Mouse (Mus musculus): ENCODE data around the gene Ccdc57. TPM values are rescaled to one million over a fixed set of nuclear protein-coding genes. Genes with fewer than 3 reads are reported as not detected.
A peak's percentile ranks its signal among the peaks of the same experiment; 100 is the strongest.

Gene Ccdc57
- total RNA-seq, 2 experiments from 2014 or later, result 8.5 to 9.5 TPM

DNA sequence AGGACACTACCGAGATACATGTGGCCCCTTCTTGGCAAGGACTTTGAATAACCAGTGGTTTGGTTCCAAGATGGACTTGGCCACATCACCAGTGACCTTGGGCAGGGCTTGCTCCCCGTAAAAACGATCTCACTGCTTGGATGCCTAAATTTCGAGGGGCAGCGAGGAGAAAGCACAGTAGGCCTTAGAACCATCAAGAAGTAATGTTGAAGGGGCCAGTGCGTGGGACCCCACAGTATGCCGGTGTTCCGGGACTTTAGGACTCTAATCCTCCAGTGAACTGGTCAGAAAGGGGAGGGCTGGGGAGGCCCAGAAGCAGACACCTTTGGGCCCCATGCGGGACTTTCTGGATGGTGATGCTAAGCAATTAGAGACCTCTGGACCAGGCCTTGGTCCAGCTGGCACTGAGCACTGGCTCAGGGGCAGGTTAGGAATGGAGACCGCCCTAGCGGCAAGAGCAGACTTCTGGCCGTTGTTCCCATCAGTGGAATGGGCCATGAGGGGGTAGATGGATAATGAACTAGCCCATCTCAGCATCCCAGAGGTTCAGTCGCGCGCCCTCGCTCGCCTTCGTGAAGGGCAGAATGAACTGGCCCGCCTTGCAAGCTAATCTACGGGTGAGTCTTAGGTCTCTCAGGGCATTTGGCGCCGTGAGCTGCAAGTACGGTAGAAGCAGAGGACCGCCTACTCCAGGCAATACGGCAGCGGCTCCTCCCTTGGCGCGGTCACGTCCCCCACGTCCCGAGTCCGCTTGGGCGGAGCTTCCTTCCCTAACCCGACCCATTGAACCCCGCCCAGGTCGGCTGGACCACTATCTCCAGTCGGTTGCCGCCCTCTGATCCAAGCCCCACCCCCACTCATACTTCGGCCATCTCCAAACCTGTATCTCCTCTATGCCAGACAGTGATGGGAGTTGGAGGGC lies 17.9 kb upstream of the Ccdc57 start:
- peak; percentile 66 to 76 for DNase-seq (ENCODE audit: extremely low spot score in 1 of 2, low spot score in 2 of 2)
- TF ChIP-seq CTCF (IDR thresholded peaks at IDR 0.05), result no peak; the same call in none of the 2 replicates
- H3K27ac ChIP-seq, result no peak overlapping the region
- H3K4me3 ChIP-seq, result peak overlapping the region; percentile 39
- intact Hi-C loops (cut with DNase I), result loop anchor here (1.0 kb wide), 1 partner anchor 41 kb away; the partner anchor contains the start of gene Csnk1d

DNA sequence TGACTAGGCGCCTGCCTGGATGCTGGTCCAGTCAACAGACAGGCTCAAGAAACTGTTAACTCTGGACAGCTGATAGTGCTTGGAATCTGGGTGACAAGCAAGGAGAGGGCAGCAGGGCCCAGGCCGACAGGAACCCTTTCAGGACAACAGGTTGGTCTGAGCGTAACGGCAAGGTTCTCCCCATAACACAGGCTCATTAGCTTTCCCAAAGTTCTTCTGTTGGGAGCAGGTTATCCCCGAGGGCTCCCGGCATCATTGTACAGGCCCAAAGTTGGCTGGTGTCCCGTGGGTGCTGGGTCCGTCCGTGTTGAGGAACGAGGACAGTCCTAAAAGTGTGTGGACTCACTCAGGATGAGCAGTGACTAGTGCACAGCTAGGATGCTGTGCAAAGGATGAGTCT lies 17.2 kb upstream of the Ccdc57 start:
- no peak for DNase-seq (ENCODE audit: extremely low spot score in 1 of 2, low spot score in 2 of 2)
- TF ChIP-seq CTCF (IDR thresholded peaks at IDR 0.05), result no peak
- Histone ChIP-seq H3K27ac (no peak overlapping the region), H3K4me3 (no peak overlapping the region)
- intact Hi-C loops (cut with DNase I), result loop anchor here (1.0 kb wide), 1 partner anchor 41 kb away; the partner anchor contains the start of gene Csnk1d

DNA sequence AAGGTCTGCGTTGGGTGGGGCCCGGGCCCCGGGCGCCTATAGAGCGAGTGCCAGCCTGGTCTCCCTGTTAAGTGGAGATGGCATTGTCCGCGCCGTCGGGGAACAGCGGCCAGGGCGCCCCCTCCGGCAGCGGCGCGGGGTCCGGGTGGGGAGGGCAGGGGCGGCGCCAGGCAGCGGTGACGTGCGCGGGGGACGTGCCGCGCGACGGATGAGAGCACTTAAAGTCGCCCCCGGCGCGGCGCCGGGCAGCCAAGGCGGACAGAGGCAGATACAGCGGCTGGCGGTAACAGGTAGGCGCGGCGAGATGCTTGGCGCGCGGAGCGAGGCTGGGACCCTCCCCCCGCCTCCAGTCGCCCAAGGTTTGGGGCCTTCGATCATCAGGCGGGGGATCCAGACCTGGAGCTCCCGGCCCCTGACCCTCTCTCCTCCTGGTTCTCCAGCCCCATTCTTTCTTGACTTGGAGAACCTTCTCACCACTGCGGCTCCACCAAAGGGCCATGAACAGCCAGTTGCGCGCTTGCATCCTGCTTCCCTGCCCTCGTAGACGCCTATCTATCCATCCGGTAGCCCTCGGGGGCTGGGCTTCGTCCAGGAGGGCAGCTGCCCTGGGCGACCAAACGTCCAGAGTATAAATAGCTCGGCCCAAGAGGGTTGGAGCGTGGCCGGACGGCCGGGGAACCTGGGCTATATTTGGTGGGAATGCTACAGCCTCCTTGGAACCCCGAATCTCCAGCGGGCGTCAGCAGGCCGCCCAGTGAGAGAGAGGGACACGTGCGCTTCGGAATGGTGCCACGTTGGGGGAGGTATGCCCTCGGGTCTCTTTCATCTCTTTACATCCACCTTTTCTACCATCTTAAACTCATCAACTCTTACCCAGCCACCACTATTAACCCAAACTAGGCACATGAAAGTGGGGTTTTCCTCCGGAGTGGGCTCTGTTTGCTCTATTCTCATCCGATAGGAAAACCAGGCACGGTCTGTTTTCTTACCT lies 16.5 kb upstream of the Ccdc57 start:
- DNase-seq (ENCODE audit: extremely low spot score in 1 of 2, low spot score in 2 of 2), result no peak
- Histone ChIP-seq H3K27ac (no peak overlapping the region), H3K4me3 (peak overlapping the region; percentile 41)
- peak; percentile 4; the same call in 1 of the 2 replicates for TF ChIP-seq CTCF (IDR thresholded peaks at IDR 0.05)
- intact Hi-C loops (cut with DNase I), result no loop called here

DNA sequence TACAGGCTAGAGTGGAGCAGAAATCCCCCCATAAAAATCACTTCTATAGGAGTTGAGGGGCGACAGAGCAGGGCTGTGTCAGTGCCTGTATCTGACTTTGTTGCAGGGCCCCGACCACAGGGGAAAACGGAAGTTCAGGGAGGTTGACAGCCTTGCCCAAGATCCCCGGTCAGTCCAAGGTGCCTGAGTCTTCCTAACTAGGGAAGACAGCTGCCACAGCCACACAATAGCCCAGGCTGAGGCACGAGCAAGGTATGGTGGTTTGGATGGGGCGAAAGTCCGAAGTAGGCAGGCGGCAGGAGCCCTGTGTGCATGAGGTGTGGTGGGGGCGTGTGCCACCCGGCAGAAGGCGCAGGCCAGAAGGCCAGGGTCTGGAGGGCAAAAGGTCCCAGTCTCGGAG lies 15.7 kb upstream of the Ccdc57 start, which contains the start of gene Slc16a3:
Gene Slc16a3, plus strand, starts transcription at position 153 of the 400 bp plus-strand sequence.
- intact Hi-C loops (cut with DNase I), result no loop called here
- TF ChIP-seq CTCF (IDR thresholded peaks at IDR 0.05), result no peak

DNA sequence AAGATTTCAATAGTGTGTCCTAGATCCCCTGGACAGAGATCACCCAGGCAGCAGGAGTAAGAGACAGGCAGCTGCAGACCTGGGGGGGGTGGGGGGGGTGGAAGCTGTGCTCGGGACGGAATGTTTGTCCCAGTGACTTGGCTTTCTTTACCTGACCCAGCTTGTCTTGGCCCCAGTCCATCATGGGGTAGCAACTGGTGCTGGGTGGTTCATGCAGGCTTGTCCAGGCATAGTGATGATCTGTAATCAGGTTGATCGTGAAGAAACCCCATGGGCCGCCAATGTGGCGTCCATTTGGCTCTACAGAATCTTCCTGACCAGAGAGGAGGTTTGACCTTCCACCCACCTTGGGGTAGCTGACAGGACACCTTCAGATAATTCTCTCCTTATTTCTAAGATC lies 13.3 kb upstream of the Ccdc57 start:
- Histone ChIP-seq H3K4me3 (no peak overlapping the region), H3K27ac (no peak overlapping the region)
- TF ChIP-seq CTCF (IDR thresholded peaks at IDR 0.05), result no peak
- intact Hi-C loops (cut with DNase I), result no loop called here
- no peak for DNase-seq (ENCODE audit: extremely low spot score in 1 of 2, low spot score in 2 of 2)

More for the DNA sequence above, 15.7 kb upstream of the Ccdc57 start, which contains the start of gene Slc16a3:
- H3K4me3 ChIP-seq, result peak within 1 kb of the TSS; percentile 41
- DNase-seq (ENCODE audit: extremely low spot score in 1 of 2, low spot score in 2 of 2), result no peak
- no peak within 1 kb of the TSS for H3K27ac ChIP-seq

DNA sequence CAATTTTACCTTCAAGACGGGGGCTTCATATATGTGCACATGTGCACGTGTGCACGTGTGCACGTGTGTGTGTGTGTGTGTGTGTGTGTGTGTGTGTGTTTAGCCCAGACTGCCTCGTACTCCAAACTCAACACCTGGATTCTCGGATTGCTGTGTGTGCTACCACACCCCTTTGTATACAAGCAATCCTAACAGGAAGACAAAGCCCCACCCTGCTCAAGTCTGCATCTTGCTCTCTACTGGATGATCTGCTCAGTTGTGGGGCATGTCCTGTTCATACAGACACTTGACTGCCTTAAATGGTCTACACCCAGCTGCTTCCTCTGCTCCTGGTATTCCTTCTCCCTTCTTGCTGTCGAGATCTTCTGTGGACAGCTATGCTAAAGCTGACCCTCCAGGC lies 12.6 kb upstream of the Ccdc57 start:
- TF ChIP-seq CTCF (IDR thresholded peaks at IDR 0.05), result no peak
- no peak overlapping the region for H3K4me3 ChIP-seq
- DNase-seq (ENCODE audit: extremely low spot score in 1 of 2, low spot score in 2 of 2), result no peak
- intact Hi-C loops (cut with DNase I), result no loop called here
- H3K27ac ChIP-seq, result no peak overlapping the region

DNA sequence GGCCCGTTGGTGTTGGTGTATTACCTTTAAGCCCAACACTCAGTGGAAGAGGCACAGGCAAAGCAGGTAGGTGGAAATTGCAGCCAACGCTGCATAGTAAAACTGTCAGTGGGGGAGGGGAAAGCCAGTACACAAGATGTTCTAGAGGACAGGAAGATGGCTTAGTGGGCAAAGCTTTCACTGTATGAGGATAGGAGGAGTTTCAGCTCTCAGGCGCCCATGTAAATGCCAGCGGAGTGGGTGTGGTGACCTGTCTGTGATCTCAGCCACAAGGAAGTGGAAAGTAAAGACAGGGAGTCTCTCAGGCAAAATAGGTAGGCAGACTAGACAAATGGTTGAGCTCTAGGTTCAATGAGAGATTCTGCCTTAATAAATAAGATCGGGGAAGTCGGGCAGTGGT lies 8.3 kb upstream of the Ccdc57 start:
- no peak overlapping the region for H3K4me3 ChIP-seq
- no peak for DNase-seq (ENCODE audit: extremely low spot score in 1 of 2, low spot score in 2 of 2)
- intact Hi-C loops (cut with DNase I), result no loop called here
- TF ChIP-seq CTCF (IDR thresholded peaks at IDR 0.05), result no peak
- H3K27ac ChIP-seq, result no peak overlapping the region

DNA sequence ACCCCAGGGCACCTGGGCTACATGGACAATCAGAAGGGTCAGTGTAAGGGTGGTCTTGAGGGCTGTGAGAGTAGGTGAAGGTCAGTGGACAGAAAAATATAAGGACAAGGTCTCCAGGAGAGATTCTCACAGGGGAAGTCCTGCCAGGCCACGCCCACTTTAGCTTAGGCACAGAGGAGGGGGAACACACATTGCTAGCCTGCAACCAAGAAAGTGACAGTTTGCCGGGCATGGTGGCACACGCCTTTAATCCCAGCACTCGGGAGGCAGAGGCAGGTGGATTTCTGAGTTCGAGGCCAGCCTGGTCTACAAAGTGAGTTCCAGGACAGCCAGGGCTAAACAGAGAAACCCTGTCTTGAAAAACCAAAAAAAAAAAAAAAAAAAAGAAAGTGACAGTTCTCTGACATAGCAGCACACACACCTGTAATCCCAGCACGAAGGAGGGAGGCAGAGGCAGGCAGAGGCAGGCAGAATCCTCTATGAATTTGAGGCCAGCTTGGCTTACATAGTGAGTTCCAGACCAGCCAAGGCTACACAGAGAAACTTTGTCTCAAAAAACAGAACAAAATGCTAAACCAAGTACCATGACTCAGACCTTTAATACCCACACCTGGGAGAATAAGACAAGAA lies 7.2 kb upstream of the Ccdc57 start:
- TF ChIP-seq CTCF (IDR thresholded peaks at IDR 0.05), result no peak
- intact Hi-C loops (cut with DNase I), result no loop called here
- Histone ChIP-seq H3K4me3 (no peak overlapping the region), H3K27ac (no peak overlapping the region)
- DNase-seq (ENCODE audit: extremely low spot score in 1 of 2, low spot score in 2 of 2), result no peak

DNA sequence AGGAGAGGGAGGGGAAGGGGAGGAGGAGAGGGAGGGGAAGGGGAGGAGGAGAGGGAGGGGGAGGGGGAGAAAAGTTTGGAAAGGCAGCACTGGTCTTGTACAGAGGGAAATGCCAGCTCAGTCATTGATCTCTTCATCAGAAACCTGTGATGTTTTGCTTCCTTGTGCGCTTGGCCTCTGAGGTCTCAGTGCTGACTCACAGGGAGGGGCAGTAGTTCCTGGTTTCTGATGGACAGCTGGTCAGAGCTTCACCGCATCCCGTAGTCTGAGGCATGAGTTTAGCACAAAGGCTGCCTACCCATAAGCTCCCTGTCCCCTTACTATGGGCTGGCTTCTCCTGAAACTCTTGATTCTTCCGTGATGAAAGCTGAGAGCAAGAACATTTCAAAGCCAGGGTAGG lies 6.1 kb upstream of the Ccdc57 start:
- no peak for TF ChIP-seq CTCF (IDR thresholded peaks at IDR 0.05)

DNA sequence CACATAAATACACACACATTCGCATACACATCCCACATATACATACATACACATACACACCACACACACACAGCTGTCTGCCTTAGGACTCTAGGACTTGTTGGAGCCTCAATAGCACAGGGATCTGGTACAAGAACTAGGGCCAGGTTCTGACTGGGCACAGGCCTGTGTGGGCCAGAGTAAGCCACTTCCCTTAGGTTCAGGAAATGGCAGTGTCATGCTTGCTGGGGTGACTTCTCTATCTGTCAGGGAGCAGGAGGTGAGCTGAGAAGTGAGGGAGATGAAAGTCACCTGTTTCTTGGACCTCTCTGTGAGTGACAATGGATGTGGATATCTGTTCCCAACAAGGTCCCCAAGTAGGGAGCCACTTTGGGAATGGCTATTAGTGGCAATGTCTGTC lies 5.3 kb upstream of the Ccdc57 start:
- Histone ChIP-seq H3K27ac (no peak overlapping the region), H3K4me3 (no peak overlapping the region)
- intact Hi-C loops (cut with DNase I), result no loop called here
- no peak for DNase-seq (ENCODE audit: extremely low spot score in 1 of 2, low spot score in 2 of 2)
- no peak for TF ChIP-seq CTCF (IDR thresholded peaks at IDR 0.05)

More for the DNA sequence above, 6.1 kb upstream of the Ccdc57 start:
- intact Hi-C loops (cut with DNase I), result no loop called here
- Histone ChIP-seq H3K27ac (no peak overlapping the region), H3K4me3 (no peak overlapping the region)
- DNase-seq (ENCODE audit: extremely low spot score in 1 of 2, low spot score in 2 of 2), result no peak

DNA sequence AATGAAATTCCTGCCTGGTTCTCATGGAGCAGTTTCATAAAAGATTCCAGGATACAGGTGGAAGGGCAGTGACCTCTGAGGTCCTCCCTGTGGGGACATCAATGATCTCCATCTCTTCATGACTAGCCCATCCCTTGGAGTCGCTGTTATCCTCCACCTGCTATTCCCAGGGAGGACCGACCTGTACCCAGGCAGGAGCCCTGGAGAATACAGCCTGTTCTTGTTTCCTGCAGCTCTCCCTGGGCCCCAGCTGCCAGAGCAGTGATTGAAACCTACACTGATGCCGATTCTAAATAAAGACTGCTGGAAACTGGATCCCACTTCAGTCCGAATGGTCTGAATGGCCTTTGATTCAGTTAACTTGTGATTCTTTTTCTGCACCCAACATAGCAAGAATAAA lies 1.2 kb downstream of the Ccdc57 start:
- no peak for TF ChIP-seq CTCF (IDR thresholded peaks at IDR 0.05)
- intact Hi-C loops (cut with DNase I), result no loop called here
- no peak overlapping the region for H3K27ac ChIP-seq
- no peak overlapping the region for H3K4me3 ChIP-seq
- no peak for DNase-seq (ENCODE audit: extremely low spot score in 1 of 2, low spot score in 2 of 2)

Data from left cerebral cortex, adult 2 months (tissue).